Mouse (Mus musculus): ENCODE data around the gene Cplx2. TPM values are rescaled to one million over a fixed set of nuclear protein-coding genes. Genes with fewer than 3 reads are reported as not detected.

Cplx2 gene
- polyA plus RNA-seq, 1 experiment from 2014 or later, result 0.70 TPM

- H3K36me3 ChIP-seq (ENCODE audit: control insufficient read depth, insufficient read depth), result no peaks in the 10 kb centered on the region
- H3K4me2 ChIP-seq (ENCODE audit: low read depth, low read length), result no peak overlapping the region
- H3K27me3 ChIP-seq (ENCODE audit: control insufficient read depth, insufficient read depth, low read depth, low read length), result peaks cover 15% of the 10 kb centered on the region
- H3K4me3 ChIP-seq (ENCODE audit: low read depth, low read length), result no peak overlapping the region
- H3K4me1 ChIP-seq (ENCODE audit: control insufficient read depth, low read depth, low read length), result no peaks in the 10 kb centered on the region
- ATAC-seq (ENCODE audit: low read depth), result no peak
- H3K27ac ChIP-seq (ENCODE audit: low read length), result no peak overlapping the region
- H3K9me3 ChIP-seq (replicated peaks; ENCODE audit: control insufficient read depth, low read length), result no peaks in the 10 kb centered on the region
- WGBS (ENCODE audit: insufficient replicate concordance), result 36% methylated on average over 11 of the region's 11 CpGs
- no peak overlapping the region for H3K9ac ChIP-seq (ENCODE audit: low read depth, low read length)
Observed at GRCm38 (mm10) chr13:54375497-54376495, 4.6 kb downstream of the Cplx2 start.

GRCm38 (mm10) chr13:54376736-54377135 is 5.6 kb downstream of the Cplx2 start:
- Histone ChIP-seq H3K27me3 (ENCODE audit: control insufficient read depth, insufficient read depth, low read depth, low read length) (peaks cover 6% of the 10 kb centered on the region), H3K4me3 (ENCODE audit: low read depth, low read length) (no peak overlapping the region), H3K4me1 (ENCODE audit: control insufficient read depth, low read depth, low read length) (no peaks in the 10 kb centered on the region), H3K4me2 (ENCODE audit: low read depth, low read length) (no peak overlapping the region), H3K36me3 (ENCODE audit: control insufficient read depth, insufficient read depth) (no peaks in the 10 kb centered on the region), H3K9me3 (replicated peaks; ENCODE audit: control insufficient read depth, low read length) (no peaks in the 10 kb centered on the region), H3K27ac (ENCODE audit: low read length) (no peak overlapping the region), H3K9ac (ENCODE audit: low read depth, low read length) (no peak overlapping the region)
- ATAC-seq (ENCODE audit: low read depth), result no peak
- 70% methylated on average over 7 of the region's 7 CpGs for WGBS (ENCODE audit: insufficient replicate concordance)

- Histone ChIP-seq H3K9ac (ENCODE audit: low read depth, low read length) (no peak overlapping the region), H3K9me3 (replicated peaks; ENCODE audit: control insufficient read depth, low read length) (no peaks in the 10 kb centered on the region), H3K4me3 (ENCODE audit: low read depth, low read length) (no peak overlapping the region), H3K27me3 (ENCODE audit: control insufficient read depth, insufficient read depth, low read depth, low read length) (no peaks in the 10 kb centered on the region; the same call in 1 of the 2 replicates), H3K4me2 (ENCODE audit: low read depth, low read length) (no peak overlapping the region), H3K36me3 (ENCODE audit: control insufficient read depth, insufficient read depth) (no peaks in the 10 kb centered on the region), H3K27ac (ENCODE audit: low read length) (no peak overlapping the region), H3K4me1 (ENCODE audit: control insufficient read depth, low read depth, low read length) (no peaks in the 10 kb centered on the region)
- ATAC-seq (ENCODE audit: low read depth), result no peak
- WGBS (ENCODE audit: insufficient replicate concordance), result 52% methylated on average over 3 of the region's 3 CpGs
Observed at GRCm38 (mm10) chr13:54378051-54378450, 6.9 kb downstream of the Cplx2 start.

GRCm38 (mm10) chr13:54380421-54380820 is 9.3 kb downstream of the Cplx2 start:
- Histone ChIP-seq H3K27ac (ENCODE audit: low read length) (no peak overlapping the region), H3K9ac (ENCODE audit: low read depth, low read length) (no peak overlapping the region), H3K9me3 (replicated peaks; ENCODE audit: control insufficient read depth, low read length) (no peaks in the 10 kb centered on the region), H3K4me1 (ENCODE audit: control insufficient read depth, low read depth, low read length) (no peaks in the 10 kb centered on the region), H3K4me2 (ENCODE audit: low read depth, low read length) (no peak overlapping the region), H3K36me3 (ENCODE audit: control insufficient read depth, insufficient read depth) (no peaks in the 10 kb centered on the region), H3K27me3 (ENCODE audit: control insufficient read depth, insufficient read depth, low read depth, low read length) (no peaks in the 10 kb centered on the region), H3K4me3 (ENCODE audit: low read depth, low read length) (no peak overlapping the region)
- no peak for ATAC-seq (ENCODE audit: low read depth)
- WGBS (ENCODE audit: insufficient replicate concordance), result 49% methylated on average over 5 of the region's 5 CpGs

- Histone ChIP-seq H3K27ac (ENCODE audit: low read length) (no peak overlapping the region), H3K4me2 (ENCODE audit: low read depth, low read length) (no peak overlapping the region), H3K9me3 (replicated peaks; ENCODE audit: control insufficient read depth, low read length) (no peaks in the 10 kb centered on the region), H3K4me1 (ENCODE audit: control insufficient read depth, low read depth, low read length) (no peaks in the 10 kb centered on the region), H3K4me3 (ENCODE audit: low read depth, low read length) (no peak overlapping the region), H3K36me3 (ENCODE audit: control insufficient read depth, insufficient read depth) (no peaks in the 10 kb centered on the region), H3K9ac (ENCODE audit: low read depth, low read length) (no peak overlapping the region), H3K27me3 (ENCODE audit: control insufficient read depth, insufficient read depth, low read depth, low read length) (no peaks in the 10 kb centered on the region)
- no peak for ATAC-seq (ENCODE audit: low read depth)
- WGBS (ENCODE audit: insufficient replicate concordance), result 45% methylated on average over 8 of the region's 8 CpGs
Observed at GRCm38 (mm10) chr13:54381396-54381795, 10.2 kb downstream of the Cplx2 start.

- Histone ChIP-seq H3K9me3 (replicated peaks; ENCODE audit: control insufficient read depth, low read length) (no peaks in the 10 kb centered on the region), H3K4me1 (ENCODE audit: control insufficient read depth, low read depth, low read length) (no peaks in the 10 kb centered on the region), H3K27me3 (ENCODE audit: control insufficient read depth, insufficient read depth, low read depth, low read length) (no peaks in the 10 kb centered on the region), H3K36me3 (ENCODE audit: control insufficient read depth, insufficient read depth) (no peaks in the 10 kb centered on the region), H3K4me2 (ENCODE audit: low read depth, low read length) (no peak overlapping the region), H3K9ac (ENCODE audit: low read depth, low read length) (no peak overlapping the region), H3K4me3 (ENCODE audit: low read depth, low read length) (no peak overlapping the region), H3K27ac (ENCODE audit: low read length) (no peak overlapping the region)
- no peak for ATAC-seq (ENCODE audit: low read depth)
- 51% methylated on average over 5 of the region's 5 CpGs for WGBS (ENCODE audit: insufficient replicate concordance)
Observed at GRCm38 (mm10) chr13:54383531-54383930, 12.4 kb downstream of the Cplx2 start.

GRCm38 (mm10) chr13:54384518-54384917 is 13.4 kb downstream of the Cplx2 start:
- 26% methylated on average over 5 of the region's 5 CpGs for WGBS (ENCODE audit: insufficient replicate concordance)
- H3K4me3 ChIP-seq (ENCODE audit: low read depth, low read length), result no peak overlapping the region
- no peaks in the 10 kb centered on the region for H3K27me3 ChIP-seq (ENCODE audit: control insufficient read depth, insufficient read depth, low read depth, low read length)
- H3K4me2 ChIP-seq (ENCODE audit: low read depth, low read length), result no peak overlapping the region
- no peak overlapping the region for H3K27ac ChIP-seq (ENCODE audit: low read length)
- no peaks in the 10 kb centered on the region for H3K9me3 ChIP-seq (replicated peaks; ENCODE audit: control insufficient read depth, low read length)
- no peaks in the 10 kb centered on the region for H3K36me3 ChIP-seq (ENCODE audit: control insufficient read depth, insufficient read depth)
- no peaks in the 10 kb centered on the region for H3K4me1 ChIP-seq (ENCODE audit: control insufficient read depth, low read depth, low read length)
- no peak overlapping the region for H3K9ac ChIP-seq (ENCODE audit: low read depth, low read length)
- ATAC-seq (ENCODE audit: low read depth), result no peak

- no peak for ATAC-seq (ENCODE audit: low read depth)
- Histone ChIP-seq H3K4me1 (ENCODE audit: control insufficient read depth, low read depth, low read length) (no peaks in the 10 kb centered on the region; the same call in 1 of the 2 replicates), H3K36me3 (ENCODE audit: control insufficient read depth, insufficient read depth) (no peaks in the 10 kb centered on the region), H3K4me3 (ENCODE audit: low read depth, low read length) (no peak overlapping the region), H3K4me2 (ENCODE audit: low read depth, low read length) (no peak overlapping the region), H3K9me3 (replicated peaks; ENCODE audit: control insufficient read depth, low read length) (no peaks in the 10 kb centered on the region), H3K9ac (ENCODE audit: low read depth, low read length) (no peak overlapping the region), H3K27me3 (ENCODE audit: control insufficient read depth, insufficient read depth, low read depth, low read length) (no peaks in the 10 kb centered on the region), H3K27ac (ENCODE audit: low read length) (no peak overlapping the region)
- 32% methylated on average over 19 of the region's 19 CpGs for WGBS (ENCODE audit: insufficient replicate concordance)
Observed at GRCm38 (mm10) chr13:54385008-54386004, 14.2 kb downstream of the Cplx2 start.
